Mouse (Mus musculus): Measurements from ENCODE around the gene Pdcd1.

DNA sequence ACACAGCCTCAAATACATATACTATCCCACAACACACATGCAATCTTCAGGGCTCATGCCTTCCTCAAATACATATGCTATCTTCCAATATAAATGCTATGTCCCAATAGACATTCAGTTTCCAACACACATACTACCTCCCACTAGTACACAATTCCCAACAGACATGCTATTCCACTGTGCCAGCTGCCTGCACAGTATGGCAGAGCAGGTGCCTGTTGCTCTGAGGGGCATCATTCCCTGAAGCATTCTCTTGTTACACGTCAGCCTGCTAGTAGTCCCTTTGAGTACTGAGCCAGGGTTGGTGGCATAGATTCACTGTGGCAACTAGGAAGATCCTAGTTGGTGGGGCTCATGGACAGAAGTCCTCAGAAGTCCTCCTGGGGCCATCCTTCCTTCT, 2.1 kb upstream of the Pdcd1 start:
- TF ChIP-seq POLR2A (IDR thresholded peaks at IDR 0.05; ENCODE audit: insufficient read length, low read depth) (no peak), MAX (IDR thresholded peaks at IDR 0.05; ENCODE audit: low read depth) (no peak), USF1 (IDR thresholded peaks at IDR 0.05; ENCODE audit: low read depth) (no peak), POLR2AphosphoS2 (IDR thresholded peaks at IDR 0.05; ENCODE audit: insufficient read length, low read depth) (no peak), REST (IDR thresholded peaks at IDR 0.05; ENCODE audit: insufficient read depth, insufficient read length) (no peak), TCF12 (IDR thresholded peaks at IDR 0.05; ENCODE audit: insufficient read depth, poor library complexity, severe bottlenecking) (no peak), E2F4 (IDR thresholded peaks at IDR 0.05; ENCODE audit: insufficient read depth) (no peak), SRF (IDR thresholded peaks at IDR 0.05; ENCODE audit: control insufficient read depth, insufficient read length, low read depth) (no peak), TCF3 (IDR thresholded peaks at IDR 0.05; ENCODE audit: insufficient read length, low read depth) (no peak)
